Mouse (Mus musculus) adrenal gland, postnatal 4 days (tissue): ENCODE results near the gene Timm23. TPM values are rescaled to one million over a fixed set of nuclear protein-coding genes. Genes with fewer than 3 reads are reported as not detected.

Experiments
- DNase-seq, 2 experiments: peaks; one replicate each; pipeline ENCODE4 v3.0.0; 2021 to 2022; ENCODE audit warnings: low spot score in 2 of 2, mixed read lengths in 2 of 2
- total RNA-seq, 2 experiments: library from RNA; stranded (reverse); gene quantifications; 2 replicates each; pipeline ENCODE4 v1.2.3; 2021

Timm23 gene
- total RNA-seq, 2 experiments from 2014 or later: 108 to 118 TPM

GRCm38 (mm10) chr14:32165278-32166061 is 36.2 kb downstream of the Timm23 start:
- DNase-seq: peak; percentile 32 to 55

GRCm38 (mm10) chr14:32164173-32165051 is 37.3 kb downstream of the Timm23 start:
- no peak for DNase-seq

- no peak for DNase-seq
Measured at GRCm38 (mm10) chr14:32163203-32163888, 38.4 kb downstream of the Timm23 start.

- no peak for DNase-seq
Measured at GRCm38 (mm10) chr14:32162231-32162630, 39.5 kb downstream of the Timm23 start.

- no peak for DNase-seq
Measured at GRCm38 (mm10) chr14:32161090-32161885, 40.4 kb downstream of the Timm23 start.

GRCm38 (mm10) chr14:32160563-32160962 is 41.1 kb downstream of the Timm23 start:
- DNase-seq: no peak

GRCm38 (mm10) chr14:32159690-32160246 is 41.9 kb downstream of the Timm23 start, which contains the start of gene Ncoa4:
TSS of gene Ncoa4 (plus strand) at chr14:32159865.
- DNase-seq: peak; percentile 93 to 99

GRCm38 (mm10) chr14:32159150-32159670 is 42.5 kb downstream of the Timm23 start:
- DNase-seq: no peak

GRCm38 (mm10) chr14:32154758-32155157 is 46.9 kb downstream of the Timm23 start:
- no peak for DNase-seq

GRCm38 (mm10) chr14:32153156-32153555 is 48.5 kb downstream of the Timm23 start:
- DNase-seq: no peak

- DNase-seq: no peak
Measured at GRCm38 (mm10) chr14:32152243-32152965, 49.3 kb downstream of the Timm23 start.

- DNase-seq: no peak
Measured at GRCm38 (mm10) chr14:32150872-32151271, 50.8 kb downstream of the Timm23 start.

GRCm38 (mm10) chr14:32146578-32146977 is 55.1 kb downstream of the Timm23 start:
- DNase-seq: no peak

- DNase-seq: no peak
Measured at GRCm38 (mm10) chr14:32145809-32146511, 55.7 kb downstream of the Timm23 start.

- DNase-seq: no peak
Measured at GRCm38 (mm10) chr14:32145401-32145800, 56.3 kb downstream of the Timm23 start.

- no peak for DNase-seq
Measured at GRCm38 (mm10) chr14:32144734-32145133, 57.0 kb downstream of the Timm23 start.

GRCm38 (mm10) chr14:32141723-32142122 is 60.0 kb downstream of the Timm23 start, which contains the start of gene Msmb:
TSS of gene Msmb (plus strand) at chr14:32142023.
- no peak for DNase-seq

GRCm38 (mm10) chr14:32140359-32140965 is 61.2 kb downstream of the Timm23 start:
- DNase-seq: no peak
